Mouse (Mus musculus): ENCODE data around the gene Dclk1.

- no peak for TF ChIP-seq TCF12 (IDR thresholded peaks at IDR 0.05; ENCODE audit: insufficient read depth, poor library complexity, severe bottlenecking)
- TF ChIP-seq CEBPB (IDR thresholded peaks at IDR 0.05; ENCODE audit: insufficient read depth, poor library complexity, severe bottlenecking), result no peak
- TF ChIP-seq POLR2A (IDR thresholded peaks at IDR 0.05; ENCODE audit: insufficient read length, low read depth), result no peak
- TF ChIP-seq SRF (IDR thresholded peaks at IDR 0.05; ENCODE audit: control insufficient read depth, insufficient read length, low read depth), result no peak
- no peak for TF ChIP-seq MAX (IDR thresholded peaks at IDR 0.05; ENCODE audit: low read depth)
- TF ChIP-seq USF1 (IDR thresholded peaks at IDR 0.05; ENCODE audit: low read depth), result no peak
- peak; percentile 25 to 83 (median 63) for TF ChIP-seq MYOG (IDR thresholded peaks at IDR 0.05; ENCODE audit: control insufficient read depth in 1 of 3, insufficient read depth in 1 of 3, insufficient read length in 2 of 3, low read depth in 2 of 3)
- no peak for TF ChIP-seq E2F4 (IDR thresholded peaks at IDR 0.05; ENCODE audit: insufficient read depth)
- TF ChIP-seq REST (IDR thresholded peaks at IDR 0.05; ENCODE audit: insufficient read depth, insufficient read length), result no peak
- peak; percentile 13 for TF ChIP-seq TCF3 (IDR thresholded peaks at IDR 0.05; ENCODE audit: insufficient read length, low read depth)
Observed at GRCm38 (mm10) chr3:55330496-55330895, 88.3 kb downstream of the Dclk1 start.

Data from myocyte (in vitro differentiated cells).